In the genomic region with DNA sequence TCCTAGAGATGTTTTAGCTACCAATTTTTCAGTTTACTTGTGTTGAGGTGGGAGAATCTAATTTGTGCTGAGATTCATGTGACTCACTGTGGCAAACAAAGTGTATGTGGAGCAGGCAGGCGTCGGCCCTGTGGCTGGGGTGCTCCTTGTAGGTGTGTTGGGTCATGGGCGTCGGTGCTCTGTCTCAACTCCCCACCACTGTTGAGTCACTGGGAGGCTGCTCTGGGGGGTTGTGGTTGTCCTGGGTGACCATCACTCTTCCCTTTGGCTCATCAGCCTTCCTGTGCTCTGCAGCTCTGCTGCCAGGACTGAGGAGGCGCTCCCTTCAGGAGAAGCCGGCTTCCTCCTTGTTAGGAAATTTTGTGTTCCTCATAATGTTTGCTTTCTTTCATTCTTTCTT, we compare ENCODE assay signal across 27 mouse cellular contexts.
DNase-seq lines count a peak whose midpoint lies in the region; ATAC-seq lines count a peak whose summit lies in the region.
"Had no signal": no experiment of that assay in that cellular context is flagged by ENCODE, and none has a peak within 500 bp of the region (broad histone marks: within the 10 kb centered on the region; RNA-seq: fewer than 3 reads in every experiment).

No protein-coding gene starts in this region.

- H3K4me3 ChIP-seq in stomach, embryonic 16.5 days (replicated peaks; ENCODE audit: low read length) = no peak overlapping the region
- no peak overlapping the region for H3K4me3 ChIP-seq in intestine, embryonic 15.5 days (replicated peaks)
- H3K4me3 ChIP-seq: erythroblast, embryonic 14.5 days; heart, adult 2 months; heart, embryonic 13.5 days; liver, embryonic 15.5 days; lung, embryonic 15.5 days; midbrain, embryonic 10.5 days; midbrain, embryonic 15.5 days; neural tube, embryonic 15.5 days; stomach, embryonic 15.5 days had no signal

- DNase-seq in 3134 (ENCODE audit: extremely low read depth, insufficient read length, low spot score) = peak; percentile 48
- peak; percentile 61 for DNase-seq in 3T3-L1 (ENCODE audit: low read depth, low spot score)
- DNase-seq in c-Kit-positive CD71-negative TER-119-negative erythroid progenitor cells, embryonic 14.5 days (ENCODE audit: low read depth) = peak; percentile 16
- DNase-seq in left cerebral cortex, postnatal 4 days = no peak
- DNase-seq: adrenal gland, postnatal 10 days; cerebellum, adult 18-20 months; cerebellum, postnatal 10 days; gastrocnemius, postnatal 14 days; heart, adult 2 months; heart, postnatal 10 days; kidney, adult 11 months; kidney, postnatal 14 days; layer of hippocampus, adult 9-11 months; lung, postnatal 4 days; right cerebral cortex, postnatal 25 days had no signal

- 0 out of 2 replicates have a peak, but pooled peaks have one; percentile 25 for ATAC-seq in stomach, embryonic 16.5 days (ENCODE audit: insufficient read depth, low FRiP score)
- no peak for ATAC-seq in intestine, embryonic 15.5 days
- ATAC-seq: forebrain, embryonic 16.5 days; midbrain, embryonic 15.5 days had no signal

- no peaks in the 10 kb centered on the region for H3K36me3 ChIP-seq in stomach, embryonic 16.5 days (ENCODE audit: control insufficient read depth, insufficient read depth, low read length)
- H3K36me3 ChIP-seq in intestine, embryonic 15.5 days = no peaks in the 10 kb centered on the region

- intact Hi-C loops in left cerebral cortex, postnatal 4 days (cut with DNase I) = no loop called here

- no peaks in the 10 kb centered on the region for H3K27me3 ChIP-seq in stomach, embryonic 16.5 days (ENCODE audit: control insufficient read depth, insufficient read depth, low read length)
- no peaks in the 10 kb centered on the region for H3K27me3 ChIP-seq in intestine, embryonic 15.5 days (replicated peaks)
- H3K27me3 ChIP-seq: heart, embryonic 13.5 days; liver, embryonic 15.5 days; lung, embryonic 15.5 days; midbrain, embryonic 15.5 days; neural tube, embryonic 15.5 days; stomach, embryonic 15.5 days had no signal

- H3K9me3 ChIP-seq in stomach, embryonic 16.5 days (replicated peaks; ENCODE audit: control insufficient read depth, low read length) = no peaks in the 10 kb centered on the region
- no peaks in the 10 kb centered on the region for H3K9me3 ChIP-seq in intestine, embryonic 15.5 days
- H3K9me3 ChIP-seq: heart, embryonic 13.5 days; liver, embryonic 15.5 days; lung, embryonic 15.5 days; midbrain, embryonic 10.5 days; midbrain, embryonic 15.5 days; stomach, embryonic 15.5 days had no signal

- H3K9ac ChIP-seq in stomach, embryonic 16.5 days (ENCODE audit: low read length) = no peak overlapping the region
- no peak overlapping the region for H3K9ac ChIP-seq in intestine, embryonic 15.5 days
- H3K9ac ChIP-seq: heart, embryonic 13.5 days; hindbrain, embryonic 14.5 days; liver, embryonic 15.5 days; lung, embryonic 15.5 days; midbrain, embryonic 15.5 days; neural tube, embryonic 15.5 days; stomach, embryonic 15.5 days had no signal

- H3K4me2 ChIP-seq in stomach, embryonic 16.5 days (ENCODE audit: low read depth, low read length) = no peak overlapping the region
- H3K4me2 ChIP-seq in intestine, embryonic 15.5 days (replicated peaks) = no peak overlapping the region
- H3K4me2 ChIP-seq: heart, embryonic 13.5 days; hindbrain, embryonic 14.5 days; liver, embryonic 15.5 days; lung, embryonic 15.5 days; midbrain, embryonic 15.5 days; neural tube, embryonic 15.5 days; stomach, embryonic 15.5 days had no signal

- no peak overlapping the region for H3K27ac ChIP-seq in stomach, embryonic 16.5 days (ENCODE audit: low read length)
- no peak overlapping the region for H3K27ac ChIP-seq in intestine, embryonic 15.5 days
- H3K27ac ChIP-seq: heart, adult 2 months; heart, embryonic 13.5 days; hindbrain, embryonic 14.5 days; liver, embryonic 15.5 days; lung, embryonic 15.5 days; midbrain, embryonic 10.5 days; midbrain, embryonic 15.5 days; neural tube, embryonic 15.5 days; stomach, embryonic 15.5 days had no signal

- WGBS in stomach, embryonic 16.5 days = 55% methylated on average over 6 of the region's 6 CpGs
- WGBS in intestine, embryonic 15.5 days = 83% methylated on average over 6 of the region's 6 CpGs

- H3K4me1 ChIP-seq in stomach, embryonic 16.5 days (ENCODE audit: control insufficient read depth, insufficient read depth, low read length) = no peaks in the 10 kb centered on the region
- H3K4me1 ChIP-seq in intestine, embryonic 15.5 days (replicated peaks) = peaks cover 2% of the 10 kb centered on the region; the same call in 1 of the 2 replicates
- H3K4me1 ChIP-seq: liver, embryonic 15.5 days; lung, embryonic 15.5 days; midbrain, embryonic 15.5 days; neural tube, embryonic 15.5 days had no signal
